Mouse (Mus musculus) fat pad, adult 2 months (tissue): ENCODE results near the gene 4933428M09Rik.
"Not testable (repeated sequence)": the region's sequence is repeated elsewhere in the genome, so short reads cannot be mapped to it uniquely, and the experiment has no call there.

Experiments used
- DNase-seq: peaks from one replicate; pipeline ENCODE4 v3.0.0-alpha.2; 2011; ENCODE audit warnings: low read depth, low spot score; ENCODE audit errors: extremely low read depth

Gene 4933428M09Rik

GRCm38 (mm10) chrX:139178928-139179327, at the start of gene 4933428M09Rik:
Gene 4933428M09Rik, plus strand, starts transcription at chrX:139179228.
- DNase-seq: no peak

- DNase-seq: no peak
Observed at GRCm38 (mm10) chrX:139134031-139134430, 45.0 kb upstream of the 4933428M09Rik start.

- DNase-seq: not testable (repeated sequence)
Observed at GRCm38 (mm10) chrX:139191506-139191905, 12.5 kb downstream of the 4933428M09Rik start.

GRCm38 (mm10) chrX:139194572-139195279, 15.7 kb downstream of the 4933428M09Rik start:
- DNase-seq: no peak

- not testable (repeated sequence) for DNase-seq
Observed at GRCm38 (mm10) chrX:139209191-139209828, 30.3 kb downstream of the 4933428M09Rik start.

GRCm38 (mm10) chrX:139209829-139210225, 30.8 kb downstream of the 4933428M09Rik start, which contains the start of gene Mum1l1:
Gene Mum1l1, plus strand, starts transcription at chrX:139210042.
- DNase-seq: no peak

- DNase-seq: no peak
Observed at GRCm38 (mm10) chrX:139214765-139215164, 35.7 kb downstream of the 4933428M09Rik start.

- no peak for DNase-seq
Observed at GRCm38 (mm10) chrX:139216409-139216808, 37.4 kb downstream of the 4933428M09Rik start.

- no peak for DNase-seq
Observed at GRCm38 (mm10) chrX:139216991-139217593, 38.1 kb downstream of the 4933428M09Rik start.

GRCm38 (mm10) chrX:139217776-139218175, 38.7 kb downstream of the 4933428M09Rik start:
- no peak for DNase-seq

GRCm38 (mm10) chrX:139219017-139219416, 40.0 kb downstream of the 4933428M09Rik start:
- no peak for DNase-seq

GRCm38 (mm10) chrX:139220830-139221229, 41.8 kb downstream of the 4933428M09Rik start:
- DNase-seq: no peak

GRCm38 (mm10) chrX:139221893-139222292, 42.9 kb downstream of the 4933428M09Rik start:
- DNase-seq: no peak
